Mouse (Mus musculus): ENCODE measurements around the gene Ckap2l. TPM values are rescaled to one million over a fixed set of nuclear protein-coding genes. Genes with fewer than 3 reads are reported as not detected.

The Ckap2l gene
- 10 to 100 TPM; 37.8 to 45.4 TPM for total RNA-seq (2021)

GRCm38 (mm10) chr2:129296671-129297588 is at the start of gene Ckap2l:
Gene Ckap2l (minus strand): TSS chr2:129297212.
- peak; percentile 98 for DNase-seq

- DNase-seq = peak; percentile 15
Measured at GRCm38 (mm10) chr2:129338138-129338621, 41.2 kb upstream of the Ckap2l start.

- no peak for DNase-seq
Measured at GRCm38 (mm10) chr2:129333471-129333870, 36.5 kb upstream of the Ckap2l start.

GRCm38 (mm10) chr2:129330540-129330939 is 33.5 kb upstream of the Ckap2l start:
- DNase-seq = no peak

GRCm38 (mm10) chr2:129330024-129330423 is 33.0 kb upstream of the Ckap2l start:
- DNase-seq = no peak

- no peak for DNase-seq
Measured at GRCm38 (mm10) chr2:129328238-129328637, 31.2 kb upstream of the Ckap2l start.

GRCm38 (mm10) chr2:129324216-129324615 is 27.2 kb upstream of the Ckap2l start:
- DNase-seq = no peak

- DNase-seq = no peak
Measured at GRCm38 (mm10) chr2:129322117-129322635, 25.2 kb upstream of the Ckap2l start.

- DNase-seq = no peak
Measured at GRCm38 (mm10) chr2:129320033-129320605, 23.1 kb upstream of the Ckap2l start.

- no peak for DNase-seq
Measured at GRCm38 (mm10) chr2:129315831-129316230, 18.8 kb upstream of the Ckap2l start.

- DNase-seq = no peak
Measured at GRCm38 (mm10) chr2:129314880-129315279, 17.9 kb upstream of the Ckap2l start.

- DNase-seq = no peak
Measured at GRCm38 (mm10) chr2:129313934-129314333, 16.9 kb upstream of the Ckap2l start.

- no peak for DNase-seq
Measured at GRCm38 (mm10) chr2:129309836-129310235, 12.8 kb upstream of the Ckap2l start, which contains the start of gene Il1a. Gene Il1a (minus strand): TSS chr2:129309972.

- DNase-seq = no peak
Measured at GRCm38 (mm10) chr2:129306020-129306419, 9.0 kb upstream of the Ckap2l start.

GRCm38 (mm10) chr2:129297589-129297982 is 574 bp upstream of the Ckap2l start:
- DNase-seq = peak; percentile 27

- DNase-seq = no peak
Measured at GRCm38 (mm10) chr2:129296086-129296485, 926 bp downstream of the Ckap2l start.

- DNase-seq = no peak
Measured at GRCm38 (mm10) chr2:129295075-129295474, 1.9 kb downstream of the Ckap2l start.

- no peak for DNase-seq
Measured at GRCm38 (mm10) chr2:129273823-129274222, 23.2 kb downstream of the Ckap2l start.

- no peak for DNase-seq
Measured at GRCm38 (mm10) chr2:129270621-129271020, 26.4 kb downstream of the Ckap2l start.

- DNase-seq = no peak
Measured at GRCm38 (mm10) chr2:129269986-129270385, 27.0 kb downstream of the Ckap2l start.

- no peak for DNase-seq
Measured at GRCm38 (mm10) chr2:129269161-129269643, 27.8 kb downstream of the Ckap2l start.

- no peak for DNase-seq
Measured at GRCm38 (mm10) chr2:129267738-129268137, 29.3 kb downstream of the Ckap2l start.

GRCm38 (mm10) chr2:129265316-129265715 is 31.7 kb downstream of the Ckap2l start:
- no peak for DNase-seq
